Mouse (Mus musculus): ENCODE results near the gene Igdcc3.

GRCm38 (mm10) chr9:65200606-65201005 lies 59.6 kb downstream of the Igdcc3 start:
- no peak for TF ChIP-seq CTCF (IDR thresholded peaks at IDR 0.05; ENCODE audit: extremely low read depth, insufficient read length, insufficient replicate concordance, low read depth, low read length)
- TF ChIP-seq POLR2A (IDR thresholded peaks at IDR 0.05; ENCODE audit: low read depth, low read length), result no peak
